Mouse (Mus musculus): ENCODE results near the gene Pars2.

Pars2 gene

GRCm38 (mm10) chr4:106704416-106704815 lies 53.5 kb downstream of the Pars2 start:
- peak; percentile 49 to 62 for DNase-seq (ENCODE audit: low spot score in 2 of 2)

All from frontal cortex, postnatal 14 days (tissue).